Mouse (Mus musculus): ENCODE data around the gene Ap4s1.

Gene Ap4s1

GRCm38 (mm10) chr12:51784842-51785241 is 94.0 kb downstream of the Ap4s1 start:
- no peak for DNase-seq (ENCODE audit: low spot score in 2 of 2)
